Mouse (Mus musculus): Measurements from ENCODE around the gene Slc22a2. TPM values are rescaled to one million over a fixed set of nuclear protein-coding genes. Genes with fewer than 3 reads are reported as not detected.
"Not testable (repeated sequence)": the region's sequence is repeated elsewhere in the genome, so short reads cannot be mapped to it uniquely, and the experiment has no call there.

The Slc22a2 gene
- total RNA-seq, 2 experiments from 2014 or later = 1.7 to 2.0 TPM

DNA sequence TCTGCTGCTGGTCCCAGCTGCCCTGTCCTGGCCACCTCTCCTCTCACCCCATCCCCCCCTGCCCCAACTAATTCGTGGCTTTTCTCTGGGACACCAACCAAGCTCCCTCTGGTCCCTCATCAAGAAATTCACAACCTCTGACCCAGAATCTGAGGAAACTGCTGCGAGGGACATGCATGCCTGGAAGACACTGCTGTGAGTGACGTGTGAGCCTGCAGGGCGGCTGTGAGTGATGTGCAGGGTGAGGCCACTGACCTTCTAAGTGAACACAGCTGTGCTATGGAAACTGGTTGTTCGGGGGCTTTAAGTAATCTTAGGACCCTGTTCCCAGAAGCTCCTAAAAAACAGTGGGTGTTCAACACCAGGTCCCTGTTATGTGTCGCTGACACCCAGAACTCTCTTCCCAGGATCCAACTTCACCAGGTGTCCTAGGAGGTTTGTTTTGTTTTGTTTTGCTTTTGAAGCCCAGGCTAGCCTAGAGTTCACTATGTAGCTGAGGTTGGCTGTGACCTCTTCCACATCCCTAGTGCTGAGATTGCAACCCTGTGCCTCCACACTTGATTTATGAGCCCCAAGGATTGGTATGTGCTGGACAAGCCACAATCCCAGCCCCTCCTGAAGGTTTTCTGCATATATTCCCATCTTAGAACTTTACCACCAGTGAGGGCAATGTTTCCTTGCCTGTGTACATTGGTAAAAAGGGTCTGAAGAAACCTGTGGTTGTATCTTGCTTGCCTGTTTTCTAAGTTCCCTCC lies 47.2 kb downstream of the Slc22a2 start:
- no peak for DNase-seq

DNA sequence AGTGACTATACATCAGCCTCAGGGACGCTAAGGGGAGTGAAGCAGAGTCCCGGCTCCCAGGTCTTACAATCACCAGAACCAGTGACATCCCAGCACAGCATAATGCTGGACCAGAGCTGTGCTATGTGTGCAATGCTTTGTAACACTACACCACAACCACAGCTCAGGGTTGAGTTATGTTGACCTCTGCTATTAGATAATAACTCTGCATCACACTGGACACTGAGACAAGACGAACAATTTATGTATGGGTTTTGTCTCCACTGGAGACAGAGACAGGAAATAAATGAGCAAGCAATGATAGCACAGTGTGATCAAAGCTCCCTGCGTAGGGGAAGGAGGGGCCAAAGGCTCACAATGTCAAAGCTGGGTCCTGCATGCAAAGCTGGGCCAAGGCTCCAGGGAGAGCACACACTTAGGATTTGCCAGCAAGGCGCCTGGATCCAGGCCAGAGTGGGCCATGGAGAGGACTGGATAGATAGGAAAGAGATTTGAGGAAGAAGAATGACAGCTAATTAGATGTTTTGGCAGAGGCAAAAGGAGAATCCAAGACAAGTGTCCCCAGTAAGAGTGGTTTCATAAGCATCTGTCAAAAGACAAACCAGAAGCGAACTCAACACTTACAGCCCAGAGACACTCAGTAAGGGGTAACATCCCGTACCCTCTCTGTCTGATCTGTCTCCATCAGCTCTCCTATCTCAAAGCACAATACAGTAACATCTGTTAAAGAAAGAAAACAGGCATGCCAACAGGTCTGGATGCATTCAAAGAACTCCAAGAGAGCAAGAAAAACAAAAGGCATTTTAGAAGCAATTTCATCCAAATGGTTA lies 48.1 kb downstream of the Slc22a2 start:
- DNase-seq = peak; percentile 78

DNA sequence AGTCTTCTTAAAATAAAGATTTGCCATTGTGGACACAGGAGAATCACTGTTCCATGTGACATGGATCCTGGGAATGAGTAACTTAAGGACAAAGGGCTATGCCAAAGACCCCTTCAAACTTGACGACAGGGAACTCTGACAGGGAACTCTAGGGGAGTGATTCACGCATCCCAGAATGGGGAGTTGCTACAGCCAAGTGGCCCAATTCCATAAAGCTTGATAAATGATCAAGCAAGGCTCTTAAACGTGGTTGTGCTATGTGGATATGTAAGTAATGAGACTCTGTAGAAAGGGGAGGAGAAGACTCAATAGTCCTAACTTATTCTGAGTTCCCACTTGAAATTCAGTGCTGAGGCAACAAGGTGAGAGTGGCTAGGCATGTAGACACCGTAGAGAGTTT lies 50.9 kb downstream of the Slc22a2 start:
- no peak for DNase-seq

DNA sequence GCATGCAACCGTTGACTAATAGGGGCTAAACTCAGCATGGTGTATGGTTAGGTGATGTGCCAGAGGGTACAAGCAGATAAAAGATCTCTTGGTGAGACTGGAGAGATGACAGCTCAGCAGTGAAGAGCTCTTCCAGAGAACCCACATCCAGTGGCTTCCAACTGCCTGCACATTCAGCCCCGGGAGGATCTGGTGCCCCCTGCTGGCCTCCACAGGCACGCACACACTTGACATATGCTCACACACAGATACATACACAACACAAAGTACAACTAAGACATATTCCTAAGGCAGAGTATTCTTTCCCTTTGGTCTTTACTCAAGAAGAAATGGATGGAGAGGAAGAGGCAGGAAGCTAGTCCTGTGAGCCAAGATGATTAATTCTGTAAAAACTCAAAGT lies 55.7 kb downstream of the Slc22a2 start:
- DNase-seq = no peak

DNA sequence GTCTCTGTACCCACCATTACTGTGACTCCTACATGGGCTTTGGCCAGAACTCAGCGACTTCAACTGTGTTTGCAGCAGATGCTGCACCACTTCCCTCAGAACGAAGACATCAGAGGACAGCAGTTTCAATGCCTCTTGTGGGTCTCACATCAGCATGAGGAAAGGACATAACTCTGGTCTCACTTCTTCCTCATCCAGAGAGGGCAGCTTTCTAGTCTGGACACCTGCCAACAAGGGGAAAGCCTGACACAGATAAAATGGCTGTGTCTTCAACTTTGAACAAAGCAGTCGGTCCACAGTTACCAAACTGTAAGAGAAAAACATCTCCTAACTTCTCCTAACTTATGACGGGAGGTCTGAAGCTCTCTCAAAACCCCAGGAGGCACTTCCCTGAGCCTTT lies 57.2 kb downstream of the Slc22a2 start:
- no peak for DNase-seq

DNA sequence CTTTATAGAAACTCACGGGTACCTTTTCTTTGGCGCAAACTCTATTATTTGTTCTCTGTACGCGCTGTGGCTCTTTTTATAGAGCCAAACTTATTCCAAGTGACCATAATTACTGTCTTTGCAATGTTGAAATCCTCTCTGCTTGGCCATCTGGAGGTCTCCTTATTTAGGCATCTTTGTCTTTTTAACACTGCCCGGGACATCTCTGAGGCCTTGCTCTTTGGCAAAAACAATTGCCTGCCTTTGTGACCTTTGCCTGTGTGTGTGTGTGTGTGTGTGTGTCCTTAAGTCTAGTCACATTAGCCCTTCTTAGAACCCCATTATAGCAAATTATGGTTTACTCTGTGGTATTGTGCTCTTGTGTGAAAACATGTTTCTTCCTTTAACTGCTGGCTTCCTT lies 61.5 kb downstream of the Slc22a2 start:
- no peak for DNase-seq

DNA sequence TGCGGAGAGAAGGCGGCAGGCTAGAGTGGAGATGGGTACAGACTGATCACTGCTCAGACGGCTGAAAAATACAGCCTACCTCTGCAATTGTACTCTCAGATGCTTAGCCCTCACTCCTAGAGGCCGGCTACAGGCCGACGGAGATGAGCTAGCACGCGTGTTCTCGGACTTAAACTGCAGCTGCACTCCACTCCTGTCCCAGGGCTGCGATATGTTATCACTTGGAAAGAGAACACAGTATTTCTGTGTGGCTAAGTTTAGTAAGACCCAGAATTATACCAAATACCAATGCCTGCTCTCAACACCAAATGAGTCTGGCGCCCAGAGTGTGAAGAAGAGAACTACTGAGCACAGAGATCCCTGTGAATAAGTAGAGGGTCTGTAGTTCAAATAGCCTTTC lies 68.7 kb downstream of the Slc22a2 start:
- no peak for DNase-seq

DNA sequence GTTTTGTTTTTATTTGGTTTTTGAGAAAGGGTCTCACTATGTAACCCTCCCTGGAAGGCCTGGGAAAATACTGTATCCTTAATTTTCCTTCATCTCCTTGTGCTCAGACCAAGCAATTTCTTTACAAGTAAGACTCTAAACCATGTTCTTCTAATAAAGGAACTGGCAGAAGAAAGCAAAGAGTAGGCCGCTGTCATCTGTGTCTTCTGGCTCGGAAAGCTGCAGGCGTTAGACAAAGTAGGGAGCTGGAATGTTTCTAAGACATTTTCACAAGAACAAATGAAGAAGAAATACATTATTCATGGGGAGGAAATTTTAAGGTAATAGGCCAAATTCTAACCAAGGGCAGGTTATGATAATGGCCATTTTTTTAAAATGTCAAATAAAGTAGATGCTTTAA lies 70.1 kb downstream of the Slc22a2 start:
- no peak for DNase-seq

DNA sequence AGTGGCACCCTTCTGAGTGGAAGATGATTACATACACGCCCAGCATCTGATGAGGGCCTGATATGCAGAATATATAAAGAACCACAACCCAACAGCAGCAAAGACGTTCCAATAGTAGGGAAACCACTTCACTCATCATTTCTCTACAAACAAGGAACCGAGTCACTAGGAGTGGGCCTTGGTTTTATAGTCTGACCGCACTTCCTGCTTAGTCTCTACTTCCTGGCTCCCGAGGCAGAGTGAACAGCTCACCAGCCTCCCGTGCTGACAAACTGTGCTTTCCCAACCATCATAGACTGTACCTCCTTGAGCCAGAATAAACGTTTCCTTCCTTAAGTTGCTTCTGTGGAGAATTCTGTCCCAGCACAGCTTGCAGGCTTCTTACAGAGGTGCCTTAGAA lies 71.9 kb downstream of the Slc22a2 start:
- no peak for DNase-seq

DNA sequence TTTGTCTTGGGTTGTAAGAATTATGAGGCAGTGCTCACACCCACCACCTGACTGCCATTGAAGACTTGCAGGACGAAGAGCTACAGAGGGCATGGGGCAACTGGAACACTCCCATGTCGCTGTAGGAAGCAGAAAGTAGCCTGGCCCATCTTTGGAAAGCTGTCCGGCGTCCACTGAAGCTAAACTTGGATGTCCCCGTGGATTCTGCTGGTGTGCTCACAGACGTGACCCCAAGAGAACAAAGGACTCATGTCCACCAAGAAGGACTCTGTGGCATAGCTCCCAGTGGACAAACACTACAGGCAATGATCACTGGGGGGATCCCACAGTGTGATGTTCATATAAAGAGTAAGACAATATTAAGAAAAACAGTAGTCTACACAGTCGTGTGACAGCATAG lies 74.9 kb downstream of the Slc22a2 start:
- DNase-seq = no peak

DNA sequence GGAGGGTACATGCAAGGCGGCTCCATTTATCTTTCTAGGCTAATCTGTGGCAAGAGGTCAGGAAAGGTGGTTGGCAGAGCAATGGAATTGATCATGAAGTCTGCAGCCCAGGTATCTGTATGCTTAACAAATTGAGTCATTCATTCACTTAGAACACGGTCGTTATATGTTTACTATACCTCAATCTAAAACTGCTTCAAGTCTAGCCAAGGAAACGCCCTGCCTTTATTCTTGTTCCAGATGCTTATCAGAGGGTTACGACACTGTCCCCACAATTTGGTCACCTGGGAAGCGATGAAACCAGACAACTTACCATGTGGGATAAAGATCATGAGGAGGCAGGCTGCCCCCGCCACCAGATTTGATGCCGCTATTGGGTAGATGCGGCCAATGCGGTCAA lies 75.3 kb downstream of the Slc22a2 start:
- no peak for DNase-seq

DNA sequence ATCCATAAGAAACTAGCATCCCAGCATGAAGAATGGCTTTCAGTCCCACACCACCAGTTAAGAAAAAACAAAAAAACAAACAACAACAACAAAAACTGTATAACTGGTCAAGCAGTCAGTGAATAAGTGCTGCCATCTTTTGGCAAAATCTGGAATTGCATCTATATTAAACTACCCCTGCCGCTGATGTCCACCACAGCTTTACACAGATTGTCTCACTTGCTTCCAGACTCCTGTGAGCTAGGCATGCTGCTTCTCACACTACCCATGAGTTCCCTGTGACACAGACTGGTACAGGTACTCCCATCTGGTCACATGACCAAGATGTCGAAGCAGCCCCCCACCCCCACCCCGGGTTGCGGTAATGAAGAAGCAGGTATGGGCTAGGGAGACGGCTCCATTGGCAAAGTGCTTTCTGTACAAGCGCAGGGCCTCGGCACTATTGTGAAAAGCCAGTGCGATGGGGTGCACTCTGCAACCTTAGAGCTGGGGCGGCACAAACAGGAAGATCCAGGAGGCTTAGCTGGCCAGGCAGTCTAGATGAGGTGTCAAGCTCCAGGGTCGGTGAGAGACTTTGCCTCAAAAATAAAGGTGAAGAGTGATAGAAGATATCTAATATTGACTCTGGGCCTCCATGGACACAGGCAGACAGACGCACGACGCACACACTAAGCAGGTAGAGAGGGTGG lies 76.8 kb downstream of the Slc22a2 start:
- peak; percentile 30 for DNase-seq

DNA sequence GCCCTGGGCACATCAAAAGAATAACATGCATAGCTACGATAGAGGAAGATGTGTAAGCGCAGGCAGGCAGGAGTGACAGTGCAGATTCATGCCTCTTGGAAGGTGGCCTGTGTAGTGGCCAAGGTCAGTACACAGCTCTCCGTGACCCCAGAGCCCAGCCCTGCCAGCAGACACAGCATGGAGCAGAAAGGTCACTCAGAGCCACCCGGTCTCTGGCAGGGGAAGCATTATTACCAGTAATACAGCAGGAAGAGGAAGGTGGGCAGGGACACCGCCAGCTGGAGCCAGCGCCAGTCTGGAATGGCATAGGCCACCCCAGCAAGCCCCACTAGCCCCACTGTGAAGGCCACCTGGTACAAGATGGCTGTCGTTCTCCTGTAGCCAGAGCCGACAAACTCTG lies 80.2 kb downstream of the Slc22a2 start:
- DNase-seq = peak; percentile 55

DNA sequence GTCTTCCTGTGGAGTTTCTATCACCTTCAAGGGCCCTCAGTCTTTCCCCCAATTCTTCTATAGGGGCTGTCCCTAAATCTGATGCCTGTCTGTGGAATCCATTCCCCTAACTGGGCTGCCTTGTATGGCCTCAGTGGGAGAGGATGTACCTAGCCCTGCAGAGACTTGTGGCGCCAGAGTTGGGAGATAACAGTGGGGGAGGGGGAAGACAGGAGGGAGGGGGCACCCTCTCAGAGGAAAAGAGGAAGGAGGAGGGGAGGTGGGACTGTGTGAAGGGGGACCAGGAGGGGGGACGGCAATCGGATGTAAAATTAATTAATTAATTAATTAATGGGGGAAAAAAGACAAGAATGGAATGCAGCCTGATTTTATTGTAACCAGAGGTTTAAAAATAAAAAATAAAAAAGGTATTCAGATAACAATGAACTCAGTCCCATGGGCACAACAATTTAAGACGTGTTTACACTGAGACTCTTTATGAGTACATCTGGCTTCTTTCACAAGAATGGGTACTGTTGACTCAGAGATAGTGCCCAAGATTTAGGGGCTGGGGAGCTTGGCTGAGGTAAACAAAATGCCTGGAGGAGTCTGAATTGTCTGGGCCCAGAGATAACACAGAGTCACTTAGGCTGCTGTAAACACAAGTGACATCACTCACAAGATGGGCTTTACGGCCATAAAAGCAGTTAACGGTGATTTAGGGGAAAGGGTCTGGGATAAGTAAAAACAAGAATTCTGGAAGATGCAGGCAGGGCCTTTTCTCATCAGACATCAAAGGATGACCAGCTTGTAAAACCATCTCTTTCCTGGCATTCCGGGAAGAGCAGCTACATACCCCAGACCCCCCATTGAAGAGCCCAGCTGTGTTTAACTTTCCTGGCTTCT lies 84.8 kb downstream of the Slc22a2 start:
- DNase-seq = no peak

DNA sequence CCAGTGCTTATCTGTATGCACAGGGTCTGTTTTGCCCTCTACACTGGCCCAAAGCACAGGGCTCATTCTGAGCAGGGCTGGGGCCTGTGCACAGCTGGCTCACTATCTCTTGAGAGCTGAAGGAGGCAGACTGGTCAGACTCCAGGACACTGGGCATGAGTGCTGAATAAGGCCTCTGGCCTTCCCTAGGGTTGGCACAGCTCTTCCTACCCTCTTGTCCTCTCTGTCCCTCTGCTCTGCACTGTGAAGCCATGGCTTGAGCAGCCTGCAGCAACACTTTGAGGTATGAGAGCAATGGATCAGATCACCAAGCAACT lies 85.4 kb downstream of the Slc22a2 start:
- DNase-seq = no peak

DNA sequence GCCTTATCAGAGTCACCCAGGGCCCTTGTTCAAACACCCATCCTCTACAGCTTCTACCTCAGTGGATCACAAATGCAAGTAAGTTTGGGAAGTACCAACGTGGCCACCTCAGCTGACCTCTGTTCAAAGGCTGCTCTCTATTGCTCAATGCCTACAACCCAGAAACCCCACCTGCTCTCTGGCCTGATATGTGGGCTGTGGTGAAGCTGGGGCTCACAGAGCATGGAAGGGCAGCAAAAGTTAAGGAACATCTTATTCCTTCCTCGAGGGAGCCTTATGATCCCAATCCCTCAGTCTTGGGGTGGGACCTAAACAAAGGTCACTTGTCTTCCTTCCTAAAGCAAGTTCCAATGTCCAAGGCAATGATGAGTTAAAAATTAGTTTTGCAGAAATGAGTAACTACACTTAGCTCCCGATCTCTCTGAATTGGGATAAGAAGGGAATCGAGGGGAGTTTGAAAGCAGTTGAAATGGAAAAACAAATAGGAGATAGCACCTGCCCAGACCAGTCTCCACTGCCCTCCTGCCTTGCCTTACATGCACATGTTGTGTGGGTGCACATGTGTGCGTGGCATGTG lies 87.2 kb downstream of the Slc22a2 start:
- DNase-seq = no peak

DNA sequence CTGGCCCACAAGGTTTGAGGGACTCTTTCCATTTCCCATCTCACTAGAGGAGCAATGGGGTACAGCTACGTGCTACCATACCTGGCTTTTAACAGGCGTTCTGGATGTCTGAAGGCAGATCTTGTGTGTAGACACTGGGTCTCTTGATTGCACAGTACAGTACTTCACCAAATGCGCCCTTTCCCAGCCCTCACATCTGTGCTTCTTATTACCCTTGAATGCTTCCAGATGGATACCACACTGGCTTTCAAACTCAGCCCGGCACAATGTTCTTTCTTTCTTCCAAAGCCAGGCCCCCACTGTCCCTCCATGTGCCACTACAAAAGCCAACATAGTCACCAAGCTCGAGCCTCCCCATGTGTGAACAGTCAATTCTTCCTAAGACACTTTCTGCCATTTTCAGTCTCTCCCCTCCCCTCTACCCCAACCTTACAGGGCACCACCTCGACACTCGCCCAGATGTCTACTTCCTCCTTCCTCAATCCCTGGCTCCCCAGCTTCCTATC lies 88.4 kb downstream of the Slc22a2 start:
- no peak for DNase-seq

DNA sequence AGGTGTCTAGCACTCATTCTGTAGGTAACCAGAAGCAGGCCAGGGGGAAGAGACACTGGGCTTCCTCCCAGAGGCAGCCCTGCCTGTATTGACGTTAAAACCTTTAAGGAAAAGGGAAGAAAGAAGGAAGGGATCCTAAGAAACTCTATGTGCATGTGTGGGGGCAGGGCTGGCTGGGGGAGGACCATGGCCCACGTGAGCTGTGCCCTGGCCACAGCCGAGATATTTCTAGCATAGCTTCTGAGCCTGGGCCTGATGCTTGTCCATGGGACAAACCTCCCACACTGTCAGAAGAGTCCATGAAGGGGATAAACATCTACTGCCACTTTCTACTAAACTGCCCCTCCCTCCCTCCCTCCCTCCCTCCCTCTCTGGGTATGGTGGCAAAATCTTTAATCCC lies 89.9 kb downstream of the Slc22a2 start:
- no peak for DNase-seq

DNA sequence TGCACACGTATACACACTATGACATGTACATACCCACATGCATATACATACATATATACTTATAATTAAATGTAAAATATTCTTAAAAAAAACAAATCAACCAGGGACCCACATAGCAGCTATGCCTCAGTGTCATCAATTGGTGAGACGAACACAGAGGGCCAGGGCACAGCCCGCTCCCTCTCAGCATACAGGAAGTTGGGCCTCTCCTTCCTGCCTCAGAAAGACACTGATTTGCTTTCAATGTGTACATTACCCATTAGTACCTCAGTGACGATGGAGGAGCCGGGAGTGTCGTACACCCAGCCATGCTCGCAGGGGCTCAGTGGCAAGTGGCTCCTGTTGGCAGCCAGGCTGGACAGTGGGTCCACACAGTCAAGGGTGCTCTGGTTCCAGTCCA lies 91.0 kb downstream of the Slc22a2 start:
- DNase-seq = not testable (repeated sequence)

DNA sequence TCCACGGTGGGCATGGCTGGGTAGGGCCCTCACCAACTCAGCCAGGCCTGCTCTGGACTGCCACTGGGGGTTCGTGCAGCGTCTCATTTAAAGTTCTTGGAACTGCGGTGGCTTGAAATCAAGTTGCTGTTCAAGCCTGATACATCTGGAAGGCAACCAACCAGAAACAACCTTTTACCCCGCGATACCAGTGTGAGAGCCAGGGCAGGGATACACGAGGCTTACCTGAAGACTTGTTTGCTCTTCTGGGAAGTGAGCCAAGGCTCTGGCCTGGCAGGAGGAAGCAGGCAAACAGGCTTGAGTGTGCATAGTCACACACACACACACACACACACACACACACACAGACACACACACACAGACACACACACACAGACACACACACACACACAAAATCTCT lies 91.7 kb downstream of the Slc22a2 start, which contains the start of gene Slc22a1:
Gene Slc22a1, minus strand, starts transcription at position 184 of the 400 bp plus-strand sequence.
- no peak for DNase-seq

DNA sequence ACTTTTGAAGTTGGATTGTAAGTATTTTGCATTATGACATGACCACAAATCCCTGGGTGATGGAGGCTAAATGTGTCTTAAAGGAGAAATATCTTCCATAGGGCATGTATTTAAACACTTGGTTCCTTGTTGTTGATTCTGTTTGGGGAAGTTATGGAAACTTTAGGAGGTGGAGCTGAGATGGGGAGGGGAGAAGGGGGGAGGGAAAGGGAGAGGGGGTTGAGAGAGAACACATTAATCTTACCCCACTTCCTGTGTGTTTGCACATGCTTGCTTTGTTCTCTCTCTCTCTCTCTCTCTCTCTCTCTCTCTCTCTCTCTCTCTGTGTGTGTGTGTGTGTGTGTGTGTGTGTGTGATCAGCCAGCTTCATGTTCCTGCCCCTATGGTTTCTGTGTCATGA lies 93.2 kb downstream of the Slc22a2 start:
- DNase-seq = no peak

Measured in adrenal gland, postnatal 10 days (tissue).